Mouse (Mus musculus) heart, adult 2 months (tissue): ENCODE results near the gene Wdr61. TPM values are rescaled to one million over a fixed set of nuclear protein-coding genes. Genes with fewer than 3 reads are reported as not detected.

Experiments
- DNase-seq, 2 experiments: peaks; one replicate each; pipeline ENCODE4 v3.0.0; 2021
- H3K27ac ChIP-seq: fragments of 200-600 bp; 2 replicates; pipeline ENCODE4 v1.8.1; 2022
- H3K27me3 ChIP-seq: fragments of 200-500 bp; 2 replicates; pipeline ENCODE4 v1.6.1; 2012; ENCODE audit warnings: mild to moderate bottlenecking, low read length, inconsistent platforms, mixed read lengths; ENCODE audit not compliant: control insufficient read depth, insufficient read depth
- H3K36me3 ChIP-seq: fragments of 200-500 bp; 2 replicates; pipeline ENCODE4 v1.6.1; 2012; ENCODE audit warnings: low read length, inconsistent platforms; ENCODE audit not compliant: control insufficient read depth, insufficient read depth
- H3K4me1 ChIP-seq: fragments of 200-500 bp; 2 replicates; pipeline ENCODE4 v1.6.1; 2011; ENCODE audit warnings: low read length; ENCODE audit not compliant: control insufficient read depth, insufficient read depth
- H3K4me3 ChIP-seq: fragments of 200-600 bp; 2 replicates; pipeline ENCODE4 v1.8.1; 2022
- H3K79me2 ChIP-seq: fragments of 200-500 bp; replicated peaks from 2 replicates; pipeline ENCODE4 v1.6.1; 2012; ENCODE audit warnings: mild to moderate bottlenecking, inconsistent platforms, low read length, moderate library complexity, mixed read lengths; ENCODE audit not compliant: control insufficient read depth, insufficient read depth
- H3K9ac ChIP-seq: fragments of 200-500 bp; 2 replicates; pipeline ENCODE4 v1.6.1; 2012; ENCODE audit warnings: low read depth, mild to moderate bottlenecking, control low read depth, inconsistent platforms, low read length, mixed read lengths
- CTCF ChIP-seq: fragments of 200-600 bp; IDR thresholded peaks from 2 replicates; pipeline ENCODE4 v1.8.1; 2022; ENCODE audit warnings: antibody characterized with exemption, mild to moderate bottlenecking, moderate library complexity
- EP300 ChIP-seq: fragments of 200-500 bp; IDR thresholded peaks from 2 replicates; pipeline ENCODE4 v1.6.1; 2011; ENCODE audit warnings: low read depth, low read length, control low read depth; ENCODE audit not compliant: insufficient read depth
- POLR2A ChIP-seq: fragments of 200-500 bp; IDR thresholded peaks from 2 replicates; pipeline ENCODE4 v1.6.1; 2011; ENCODE audit warnings: mild to moderate bottlenecking, low read depth, low read length, control low read depth; ENCODE audit not compliant: insufficient read depth
- WGBS: fragments of 180-500 bp; shearing (Covaris S2); methylation state at CpG from one replicate; pipeline ENCODE4 v1.1.7; 2018; 5-methylcytosine and 5-hydroxymethylcytosine counted together
- intact Hi-C: fragments of 180-260 bp; cut with DNase I; formaldehyde crosslinking; loops from one replicate; pipeline ENCODE4 v1.15.1; 2025
- long read RNA-seq: library from polyadenylated mRNA; stranded (forward); transcript quantifications from one replicate; pipeline ENCODE4 v2.0.0, GENCODE M21; 2021
- polyA plus RNA-seq: library from polyadenylated mRNA; depleted of rRNA; stranded (reverse); fragments of >200 nt; gene quantifications from 2 replicates; pipeline ENCODE4 v1.2.3, GENCODE M21; 2012; rRNA removed
- total RNA-seq, 2 experiments: library from RNA; stranded (reverse); gene quantifications; 2 replicates each; pipeline ENCODE4 v1.2.3; 2021

Gene Wdr61
- total RNA-seq (10 to 100 TPM; 29.0 to 29.6 TPM), polyA plus RNA-seq (21.3 and 37.7 TPM in 2 replicates)
- long read RNA-seq, transcript Wdr61-203 (11 exons, 1,290 nt), result minor isoform, 11 of 36 reads
- long read RNA-seq, transcript Wdr61-201 (11 exons, 1,187 nt), result major isoform, 12 of 36 reads
- long read RNA-seq, partial matches to known transcripts, result 6 of 36 reads
- long read RNA-seq, other reads (novel, unspliced or antisense), result 5 of 36 reads

DNA sequence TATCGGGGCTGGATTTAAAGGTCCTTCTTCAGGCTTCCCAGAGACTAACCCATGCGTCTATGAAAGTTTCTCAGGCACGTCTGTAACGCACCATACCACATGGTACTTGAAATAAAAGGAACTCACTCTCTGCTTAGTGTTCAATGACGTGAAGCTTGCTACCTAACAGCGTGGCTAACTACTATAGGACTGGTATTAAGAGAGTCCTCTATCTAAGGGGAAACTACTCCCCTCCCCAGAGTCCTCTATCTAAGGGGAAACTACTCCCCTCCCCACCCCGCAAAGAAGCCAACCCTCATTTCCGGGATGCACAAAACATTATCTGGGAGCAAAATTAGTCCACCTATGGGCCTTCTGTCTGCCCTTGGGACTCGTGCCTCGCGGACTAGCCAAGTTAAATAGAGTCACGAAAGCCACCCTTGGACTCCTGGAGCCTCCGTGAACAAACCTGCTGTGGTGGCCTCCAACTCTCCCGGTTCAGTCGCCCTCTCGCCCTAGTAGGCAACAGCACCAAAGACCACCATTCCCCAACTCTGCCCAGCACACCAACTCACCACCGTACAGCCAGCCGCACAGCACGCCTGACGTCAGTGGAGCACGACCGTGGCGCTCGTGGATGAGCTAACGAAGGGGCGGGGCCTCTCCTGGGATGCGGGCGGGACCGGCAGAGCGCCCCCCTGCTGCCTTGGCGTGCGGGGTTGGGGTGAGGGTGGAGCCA, at the start of gene Wdr61:
Wdr61 (minus strand) TSS at position 599 of the 718 bp plus-strand sequence.
- Histone ChIP-seq H3K4me1 (no peaks in the 10 kb centered on the region), H3K79me2 (no peaks in the 10 kb centered on the region; the same call in 1 of the 2 replicates), H3K27me3 (no peaks in the 10 kb centered on the region), H3K27ac (peak within 1 kb of the TSS; percentile 67), H3K4me3 (peak within 1 kb of the TSS; percentile 86), H3K36me3 (peaks cover 5% of the 10 kb centered on the region; the same call in 1 of the 2 replicates), H3K9ac (peak within 1 kb of the TSS; percentile 89)
- TF ChIP-seq POLR2A, result peak; percentile 96
- peak; percentile 65 for TF ChIP-seq CTCF
- TF ChIP-seq EP300, result peak; percentile 49; the same call in 1 of the 2 replicates
- DNase-seq, result peak; percentile 97 to 99
- WGBS, result under 1% methylated on average over 32 of the region's 32 CpGs
- intact Hi-C loops, result loop anchor here (2.0 kb wide), 1 partner anchor 33 kb away; no protein-coding TSS in a partner anchor

DNA sequence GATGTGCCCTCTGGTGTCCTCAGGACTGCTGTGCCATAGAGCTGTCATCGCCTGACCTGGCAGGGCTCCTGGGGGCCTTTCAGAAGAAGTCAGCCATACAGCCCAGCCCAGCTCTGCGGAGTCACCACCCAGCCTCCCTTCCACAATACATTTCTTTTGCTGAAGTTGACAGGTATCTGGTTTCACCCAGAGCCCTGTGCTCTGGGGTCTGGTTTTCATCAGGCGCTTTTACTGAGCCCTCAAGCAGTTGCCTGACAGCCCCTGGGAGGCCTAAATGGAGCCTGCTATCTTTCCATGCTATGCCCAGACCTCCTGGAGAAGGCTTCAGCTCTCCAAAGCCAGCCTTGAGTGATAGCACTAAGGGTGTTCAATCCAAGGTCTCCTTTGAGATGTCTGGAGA, 49.7 kb upstream of the Wdr61 start:
- Histone ChIP-seq H3K27ac (no peak overlapping the region), H3K4me1 (no peaks in the 10 kb centered on the region), H3K9ac (no peak overlapping the region), H3K4me3 (no peak overlapping the region), H3K36me3 (no peaks in the 10 kb centered on the region), H3K27me3 (no peaks in the 10 kb centered on the region; the same call in 1 of the 2 replicates), H3K79me2 (no peaks in the 10 kb centered on the region)
- WGBS, result 39% methylated on average over 3 of the region's 3 CpGs
- no peak for DNase-seq
- intact Hi-C loops, result no loop called here
- TF ChIP-seq EP300, result no peak

DNA sequence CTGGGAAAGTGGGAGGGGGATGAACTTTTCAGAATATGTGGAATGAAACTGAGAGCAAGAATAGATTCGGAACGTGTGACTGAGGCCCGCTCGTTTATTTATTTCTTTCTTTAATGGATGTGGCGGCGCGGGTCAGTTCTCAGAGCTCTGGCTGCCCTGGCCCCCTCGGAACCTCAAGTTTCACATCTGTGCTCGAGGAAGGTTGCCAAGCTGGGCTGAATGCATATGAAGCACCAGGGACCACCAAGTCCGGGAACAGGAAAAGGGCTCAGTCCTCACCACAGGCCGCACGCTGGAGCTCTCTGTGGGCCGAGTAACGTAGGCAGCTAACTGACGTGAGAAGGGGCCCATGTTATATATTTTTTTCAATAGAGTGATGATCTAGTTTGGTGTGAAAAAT, 48.2 kb upstream of the Wdr61 start:
- Histone ChIP-seq H3K79me2 (no peaks in the 10 kb centered on the region), H3K4me1 (no peaks in the 10 kb centered on the region), H3K27ac (no peak overlapping the region), H3K36me3 (no peaks in the 10 kb centered on the region), H3K4me3 (no peak overlapping the region), H3K27me3 (no peaks in the 10 kb centered on the region; the same call in 1 of the 2 replicates), H3K9ac (no peak overlapping the region)
- intact Hi-C loops, result no loop called here
- DNase-seq, result no peak
- TF ChIP-seq POLR2A (no peak), CTCF (no peak), EP300 (no peak)
- 81% methylated on average over 15 of the region's 15 CpGs for WGBS

DNA sequence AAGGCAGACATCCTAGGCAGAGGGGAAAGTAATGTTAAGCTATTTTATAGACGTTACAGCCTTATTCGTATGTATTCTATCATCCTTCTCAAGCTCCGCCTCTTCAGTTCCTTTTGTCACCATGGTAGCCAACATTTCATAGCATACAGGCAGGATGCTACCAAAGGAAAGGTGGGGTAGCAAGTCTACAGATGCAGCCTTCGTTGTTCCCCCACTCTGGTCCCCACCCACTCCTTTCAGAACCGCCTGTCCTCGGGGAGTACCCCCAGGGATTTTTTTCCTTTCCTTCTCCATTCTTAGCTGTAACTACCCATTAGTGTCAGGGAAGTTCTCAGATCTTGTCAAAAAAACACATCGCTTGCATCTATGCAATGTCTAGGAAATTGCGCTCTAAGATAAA, 45.0 kb upstream of the Wdr61 start:
- no peak for TF ChIP-seq POLR2A
- no peak for TF ChIP-seq CTCF
- TF ChIP-seq EP300, result no peak
- Histone ChIP-seq H3K79me2 (no peaks in the 10 kb centered on the region), H3K27me3 (no peaks in the 10 kb centered on the region; the same call in 1 of the 2 replicates), H3K4me3 (no peak overlapping the region), H3K9ac (no peak overlapping the region), H3K36me3 (no peaks in the 10 kb centered on the region), H3K4me1 (no peaks in the 10 kb centered on the region), H3K27ac (no peak overlapping the region)
- WGBS, result 80% methylated on average over 8 of the region's 8 CpGs
- intact Hi-C loops, result no loop called here
- no peak for DNase-seq

DNA sequence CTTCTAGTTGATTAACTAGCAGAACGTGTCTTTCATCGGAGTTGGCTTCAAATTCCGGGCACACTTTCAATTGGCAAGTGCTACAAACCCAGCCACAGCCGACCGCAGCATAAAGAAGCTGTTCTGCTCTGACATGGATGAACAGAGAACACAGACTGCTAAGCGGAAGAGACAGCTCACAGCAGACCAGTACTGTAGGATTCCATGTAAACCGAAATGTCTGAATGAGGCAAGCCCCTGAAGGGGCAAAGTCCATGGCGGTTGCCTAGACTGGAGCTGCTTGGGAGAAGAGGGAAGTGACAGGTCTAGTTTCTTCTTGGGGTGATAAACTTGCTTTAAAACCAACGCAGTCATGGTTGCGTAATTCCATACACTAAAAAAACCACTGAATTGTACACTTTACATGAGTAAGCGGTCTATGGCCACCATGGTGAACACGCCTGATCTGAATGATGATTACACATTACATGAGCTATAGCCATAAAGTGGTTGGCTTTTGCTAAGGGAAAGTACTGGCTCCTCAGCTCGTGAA, 42.2 kb upstream of the Wdr61 start:
- Histone ChIP-seq H3K79me2 (no peaks in the 10 kb centered on the region), H3K36me3 (no peaks in the 10 kb centered on the region), H3K9ac (no peak overlapping the region), H3K4me3 (no peak overlapping the region), H3K27ac (no peak overlapping the region), H3K4me1 (no peaks in the 10 kb centered on the region), H3K27me3 (no peaks in the 10 kb centered on the region; the same call in 1 of the 2 replicates)
- 80% methylated on average over 13 of the region's 13 CpGs for WGBS
- DNase-seq, result no peak
- intact Hi-C loops, result no loop called here
- TF ChIP-seq EP300, result no peak

DNA sequence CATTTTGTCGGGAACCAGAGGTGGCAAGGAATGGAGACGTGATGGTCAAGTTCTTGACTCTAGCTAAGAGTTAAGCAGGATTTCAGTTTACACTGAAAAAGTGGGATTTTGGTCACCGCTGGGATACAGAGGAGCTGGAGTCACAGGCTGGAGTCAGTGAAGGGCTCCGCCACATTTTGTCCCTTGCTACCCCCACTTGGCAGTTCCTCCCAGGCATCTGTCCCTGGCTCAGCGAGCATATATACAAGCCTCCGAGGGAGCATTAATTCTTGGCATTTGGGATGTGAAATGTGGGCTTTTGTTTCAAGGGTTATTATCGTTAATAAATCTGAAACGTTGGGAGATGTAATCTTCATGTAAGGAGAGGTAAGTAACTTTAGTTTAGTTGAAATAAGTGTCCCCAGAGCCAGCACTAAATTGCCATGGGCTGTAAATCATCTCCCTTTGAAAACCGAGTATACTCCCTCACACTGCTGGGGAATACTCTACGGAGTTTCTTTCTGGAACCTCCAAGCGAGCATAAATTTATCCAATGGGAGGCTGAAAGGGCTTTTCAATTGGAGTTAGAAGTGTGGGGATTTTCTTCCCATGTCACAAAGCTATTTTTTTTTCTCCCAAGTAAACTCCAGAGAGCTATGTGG, 35.9 kb upstream of the Wdr61 start:
- DNase-seq, result no peak
- no peaks in the 10 kb centered on the region for H3K4me1 ChIP-seq
- WGBS, result 78% methylated on average over 11 of the region's 11 CpGs
- no peak overlapping the region for H3K27ac ChIP-seq
- no peak for TF ChIP-seq POLR2A
- H3K79me2 ChIP-seq, result no peaks in the 10 kb centered on the region
- H3K9ac ChIP-seq, result no peak overlapping the region
- H3K36me3 ChIP-seq, result no peaks in the 10 kb centered on the region
- intact Hi-C loops, result no loop called here
- peaks cover 2% of the 10 kb centered on the region for H3K27me3 ChIP-seq
- no peak overlapping the region for H3K4me3 ChIP-seq
